Mouse (Mus musculus): ENCODE data around the gene Styx. TPM values are rescaled to one million over a fixed set of nuclear protein-coding genes. Genes with fewer than 3 reads are reported as not detected.
A peak's percentile ranks its signal among the peaks of the same experiment; 100 is the strongest.

Styx gene
- polyA plus RNA-seq, 1 experiment from 2014 or later: 50.2 TPM

DNA sequence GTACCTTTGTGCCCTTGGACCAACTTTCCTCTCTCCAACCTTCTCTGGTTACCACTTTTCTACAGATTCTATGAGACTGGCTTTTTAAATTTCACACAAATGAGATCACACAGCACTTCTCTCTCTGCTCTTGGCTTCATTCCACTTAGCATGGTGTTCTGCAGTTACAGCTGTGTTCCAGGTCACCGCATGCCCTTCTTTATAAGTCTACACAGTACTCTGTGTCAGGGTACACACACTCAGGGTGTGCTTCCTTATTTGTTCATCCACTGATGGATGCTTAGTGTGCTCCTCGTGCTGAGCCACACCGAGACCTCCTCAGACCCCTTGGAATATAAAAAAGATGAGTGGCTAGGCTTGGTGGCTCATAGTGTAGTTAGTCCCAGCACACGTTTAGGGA, 30.8 kb upstream of the Styx start:
- H3K9me3 ChIP-seq: no peaks in the 10 kb centered on the region
- H3K27me3 ChIP-seq: 0 out of 2 replicates have a peak, but pooled peaks cover 4% of the 10 kb centered on the region
- ATAC-seq (ENCODE audit: low FRiP score, low read depth): no peak
- H3K4me2 ChIP-seq (replicated peaks): no peak overlapping the region
- no peak overlapping the region for H3K27ac ChIP-seq (replicated peaks)
- no peak overlapping the region for H3K4me3 ChIP-seq
- WGBS: 84% methylated on average over 4 of the region's 4 CpGs
- H3K4me1 ChIP-seq: peaks cover 7% of the 10 kb centered on the region
- no peak overlapping the region for H3K9ac ChIP-seq (replicated peaks)
- no peaks in the 10 kb centered on the region for H3K36me3 ChIP-seq

DNA sequence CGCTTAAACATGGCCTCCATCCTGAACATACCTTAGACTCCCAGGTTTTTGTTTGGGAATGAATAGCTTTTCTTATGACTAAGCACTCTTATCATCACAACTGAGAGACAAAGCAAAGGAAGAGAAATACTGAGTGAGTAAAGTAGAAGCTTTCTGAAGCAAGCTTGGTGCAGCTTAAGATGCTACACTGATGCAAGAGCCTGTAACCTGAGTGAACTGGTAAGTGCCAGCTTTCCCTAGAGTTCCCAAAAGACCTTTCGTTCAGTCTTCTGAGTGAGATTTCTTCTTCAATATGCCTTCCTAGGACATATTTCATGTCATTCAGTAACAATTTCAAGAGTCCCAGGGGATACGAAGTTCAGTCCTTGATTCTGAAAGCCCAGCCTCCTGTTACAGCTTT, 29.8 kb upstream of the Styx start:
- Histone ChIP-seq H3K36me3 (no peaks in the 10 kb centered on the region), H3K4me2 (replicated peaks) (no peak overlapping the region), H3K9me3 (no peaks in the 10 kb centered on the region), H3K27ac (replicated peaks) (no peak overlapping the region), H3K27me3 (0 out of 2 replicates have a peak, but pooled peaks cover 4% of the 10 kb centered on the region), H3K4me3 (no peak overlapping the region), H3K9ac (replicated peaks) (no peak overlapping the region), H3K4me1 (peaks cover 10% of the 10 kb centered on the region)
- ATAC-seq (ENCODE audit: low FRiP score, low read depth): no peak
- 86% methylated on average over 3 of the region's 3 CpGs for WGBS

DNA sequence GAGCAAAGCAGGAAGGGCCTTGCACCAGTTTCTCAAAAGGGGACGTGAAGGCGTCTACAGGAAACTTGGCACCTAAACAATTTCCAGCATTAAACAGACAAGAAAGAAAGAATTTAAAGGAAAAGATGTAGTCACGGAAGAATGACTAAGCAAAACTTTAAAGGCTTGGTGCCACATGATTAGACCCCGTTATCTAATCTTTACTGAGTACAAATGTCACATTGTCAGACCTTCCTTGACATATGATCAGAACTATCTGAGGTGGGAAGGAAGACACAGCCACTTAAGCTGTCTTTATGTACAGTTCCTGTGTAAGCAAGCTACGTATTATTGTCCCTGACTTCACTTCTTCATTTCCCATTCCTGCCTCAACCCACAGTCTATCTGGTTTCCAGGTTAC, 29.3 kb upstream of the Styx start:
- H3K4me3 ChIP-seq: no peak overlapping the region
- H3K9ac ChIP-seq (replicated peaks): no peak overlapping the region
- H3K9me3 ChIP-seq: no peaks in the 10 kb centered on the region
- peaks cover 10% of the 10 kb centered on the region for H3K4me1 ChIP-seq
- WGBS: 84% methylated on average over 5 of the region's 5 CpGs
- 0 out of 2 replicates have a peak, but pooled peaks cover 4% of the 10 kb centered on the region for H3K27me3 ChIP-seq
- no peak for ATAC-seq (ENCODE audit: low FRiP score, low read depth)
- H3K36me3 ChIP-seq: no peaks in the 10 kb centered on the region
- H3K4me2 ChIP-seq (replicated peaks): no peak overlapping the region
- no peak overlapping the region for H3K27ac ChIP-seq (replicated peaks)

DNA sequence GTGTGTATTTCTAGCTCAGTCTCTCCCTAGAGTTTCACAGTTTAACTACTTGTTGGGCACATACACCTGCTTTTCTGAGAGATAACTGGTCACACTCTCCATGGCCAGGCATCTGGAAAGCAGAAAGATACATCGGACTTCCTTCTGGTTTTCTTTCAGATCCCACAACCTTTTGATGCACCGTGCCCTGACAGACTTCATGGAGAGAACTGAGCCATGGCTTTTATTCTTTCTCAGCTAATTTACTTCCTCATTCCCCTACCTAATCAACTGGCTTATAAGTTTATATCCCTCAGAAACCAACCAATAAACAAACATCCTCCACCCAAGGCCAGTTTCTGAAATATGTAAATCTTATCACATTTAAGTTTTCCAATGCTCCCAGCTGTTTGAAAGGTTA, 28.4 kb upstream of the Styx start:
- WGBS: 94% methylated on average over 2 of the region's 2 CpGs
- no peak for ATAC-seq (ENCODE audit: low FRiP score, low read depth)
- Histone ChIP-seq H3K9ac (replicated peaks) (no peak overlapping the region), H3K4me1 (peaks cover 5% of the 10 kb centered on the region), H3K9me3 (no peaks in the 10 kb centered on the region), H3K4me3 (no peak overlapping the region), H3K4me2 (replicated peaks) (no peak overlapping the region), H3K27ac (replicated peaks) (no peak overlapping the region), H3K36me3 (no peaks in the 10 kb centered on the region), H3K27me3 (0 out of 2 replicates have a peak, but pooled peaks cover 4% of the 10 kb centered on the region)

DNA sequence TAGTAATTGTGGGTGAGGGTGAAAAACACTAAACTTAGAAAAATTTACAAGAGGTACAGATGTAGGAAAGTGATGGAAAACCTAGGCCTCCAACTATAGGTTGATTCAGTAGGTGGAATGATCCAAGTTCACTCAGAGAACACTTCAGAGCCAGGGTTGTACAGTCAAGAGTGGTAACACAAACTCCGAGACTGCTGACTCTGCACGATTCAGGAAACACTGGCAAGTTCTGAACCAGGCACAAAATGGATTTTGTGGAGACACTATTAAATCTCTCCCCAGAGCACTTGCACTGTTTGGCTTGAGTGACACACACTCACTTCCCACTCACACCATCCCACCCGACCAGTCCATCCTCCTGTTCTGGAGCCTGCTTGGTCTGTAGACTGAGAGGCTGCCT, 27.6 kb upstream of the Styx start:
- H3K9me3 ChIP-seq: no peaks in the 10 kb centered on the region
- WGBS: 86% methylated on average over 3 of the region's 3 CpGs
- no peaks in the 10 kb centered on the region for H3K36me3 ChIP-seq
- no peak overlapping the region for H3K9ac ChIP-seq (replicated peaks)
- no peak overlapping the region for H3K4me3 ChIP-seq
- ATAC-seq (ENCODE audit: low FRiP score, low read depth): no peak
- H3K27me3 ChIP-seq: 0 out of 2 replicates have a peak, but pooled peaks cover 4% of the 10 kb centered on the region
- no peak overlapping the region for H3K27ac ChIP-seq (replicated peaks)
- peaks cover 3% of the 10 kb centered on the region; the same call in 1 of the 2 replicates for H3K4me1 ChIP-seq
- no peak overlapping the region for H3K4me2 ChIP-seq (replicated peaks)

DNA sequence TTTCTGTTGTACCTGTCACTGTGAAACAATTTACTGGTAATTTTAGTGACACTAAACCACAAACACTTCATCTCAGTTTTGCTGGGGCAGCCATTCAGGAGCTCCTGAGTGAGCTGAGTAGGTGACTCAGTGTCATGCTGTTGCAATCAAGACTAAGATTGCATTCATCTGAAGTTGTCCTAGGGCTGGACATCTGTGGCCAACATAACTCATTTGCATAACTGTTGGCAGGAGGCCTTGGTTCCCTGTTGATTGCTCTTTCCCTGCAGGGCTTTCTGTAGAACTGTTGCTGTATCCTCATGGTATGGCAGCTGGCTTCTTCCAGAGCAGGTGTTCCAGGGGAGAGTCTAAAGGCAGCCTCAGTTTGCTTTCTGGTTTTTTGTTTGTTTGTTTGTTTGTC, 25.4 kb upstream of the Styx start:
- H3K9ac ChIP-seq (replicated peaks): no peak overlapping the region
- no peaks in the 10 kb centered on the region for H3K9me3 ChIP-seq
- H3K4me2 ChIP-seq (replicated peaks): no peak overlapping the region
- ATAC-seq (ENCODE audit: low FRiP score, low read depth): no peak
- H3K27ac ChIP-seq (replicated peaks): no peak overlapping the region
- H3K4me1 ChIP-seq: peaks cover 3% of the 10 kb centered on the region; the same call in 1 of the 2 replicates
- H3K4me3 ChIP-seq: no peak overlapping the region
- no peaks in the 10 kb centered on the region for H3K36me3 ChIP-seq
- H3K27me3 ChIP-seq: no peaks in the 10 kb centered on the region

DNA sequence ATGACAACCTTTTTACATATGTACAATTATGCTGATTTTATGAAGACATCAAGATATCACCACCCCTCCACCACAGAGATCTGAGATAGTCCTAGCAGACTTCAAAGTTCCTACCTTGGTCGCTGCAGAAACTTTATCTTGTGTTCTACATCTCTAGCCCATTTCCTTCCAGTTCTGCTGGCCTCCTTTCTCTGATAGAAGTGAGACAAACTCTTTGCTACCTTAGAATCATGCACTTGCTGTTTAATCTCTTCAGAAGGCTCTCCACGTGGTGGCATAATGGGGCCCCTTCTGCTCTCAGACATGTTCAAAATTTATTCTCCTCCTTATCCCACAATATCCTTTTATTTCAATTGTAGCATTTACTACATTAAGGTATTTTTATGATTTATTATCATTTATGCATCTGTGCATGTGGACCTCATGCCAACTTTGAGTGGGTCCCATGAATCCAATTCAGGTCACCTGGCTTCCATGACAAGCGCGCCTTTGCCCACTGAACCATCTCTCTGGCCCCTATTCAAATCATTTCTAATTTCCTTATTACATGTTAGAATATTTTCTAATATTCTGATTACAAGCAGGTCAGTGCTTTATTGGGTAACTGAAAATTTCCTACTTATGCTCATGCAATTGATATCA, 22.7 kb upstream of the Styx start:
- no peak overlapping the region for H3K27ac ChIP-seq (replicated peaks)
- H3K4me2 ChIP-seq (replicated peaks): no peak overlapping the region
- peaks cover 10% of the 10 kb centered on the region for H3K36me3 ChIP-seq
- no peak overlapping the region for H3K9ac ChIP-seq (replicated peaks)
- WGBS: 91% methylated on average over 4 of the region's 4 CpGs
- no peaks in the 10 kb centered on the region for H3K9me3 ChIP-seq
- no peak for ATAC-seq (ENCODE audit: low FRiP score, low read depth)
- H3K4me3 ChIP-seq: no peak overlapping the region
- H3K4me1 ChIP-seq: peaks cover 14% of the 10 kb centered on the region
- no peaks in the 10 kb centered on the region for H3K27me3 ChIP-seq

DNA sequence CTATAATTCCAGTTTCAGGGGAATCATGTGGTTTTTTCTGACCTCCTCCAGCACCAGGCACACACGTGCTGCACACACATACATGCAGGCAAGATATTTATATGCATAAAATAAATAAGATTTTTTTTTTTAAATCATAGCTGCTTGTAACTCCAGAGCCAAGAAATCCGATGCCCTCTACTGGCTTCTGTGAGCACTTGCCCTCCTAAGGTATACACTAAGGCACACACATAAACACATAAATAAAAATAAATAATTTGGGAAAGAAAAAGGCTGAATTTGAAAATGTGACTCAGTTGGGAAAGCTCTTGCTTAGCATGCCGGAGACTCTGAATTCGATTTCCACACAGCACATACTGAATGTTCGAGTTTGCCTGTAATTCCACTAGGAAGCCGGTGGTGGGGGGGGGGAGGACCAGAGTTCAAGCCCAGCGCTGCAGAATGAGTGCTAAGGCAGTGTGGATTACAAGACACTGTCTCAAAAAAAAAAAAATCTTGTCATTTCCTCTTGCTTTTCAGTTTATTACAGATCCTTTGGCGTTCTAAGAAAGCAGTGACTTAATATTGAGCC, 21.8 kb upstream of the Styx start:
- Histone ChIP-seq H3K27me3 (no peaks in the 10 kb centered on the region), H3K4me1 (peaks cover 14% of the 10 kb centered on the region), H3K27ac (replicated peaks) (0 out of 2 replicates have a peak overlapping the region, but pooled peaks have one; percentile 32), H3K4me2 (replicated peaks) (peak overlapping the region; percentile 65), H3K9me3 (no peaks in the 10 kb centered on the region), H3K9ac (replicated peaks) (0 out of 2 replicates have a peak overlapping the region, but pooled peaks have one; percentile 24), H3K4me3 (peak overlapping the region; percentile 78), H3K36me3 (peaks cover 14% of the 10 kb centered on the region)
- WGBS: 16% methylated on average over 8 of the region's 8 CpGs
- ATAC-seq (ENCODE audit: low FRiP score, low read depth): peak; percentile 24

DNA sequence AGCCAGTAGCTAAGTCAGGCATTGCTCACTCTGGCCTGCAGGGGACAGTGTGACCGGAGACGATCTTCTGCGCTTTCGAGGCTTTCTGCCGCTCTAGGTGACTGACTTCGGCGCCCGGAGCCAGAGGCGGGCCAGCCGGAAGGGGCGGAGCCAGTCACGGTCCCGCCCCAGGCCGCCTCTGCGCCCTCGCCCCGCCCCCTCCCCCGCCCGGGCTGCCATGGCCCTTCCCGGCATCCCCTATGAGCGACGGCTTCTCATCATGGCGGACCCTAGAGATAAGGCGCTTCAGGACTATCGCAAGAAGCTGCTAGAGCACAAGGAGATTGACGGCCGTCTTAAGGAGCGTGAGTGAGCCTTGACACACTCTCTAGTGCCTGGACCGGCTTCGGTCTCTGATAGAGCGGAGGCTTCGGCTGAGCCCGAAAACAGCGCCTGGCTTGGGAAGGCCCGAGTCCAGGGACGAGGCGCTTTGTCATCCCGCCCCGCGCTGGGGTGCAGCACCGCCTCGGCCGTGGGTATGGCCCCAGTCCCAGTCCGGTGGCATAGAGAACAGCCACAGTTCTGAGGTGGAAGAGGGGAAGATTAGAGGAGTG, 21.2 kb upstream of the Styx start, which contains the start of gene Psmc6:
Gene Psmc6 (plus strand): TSS at position 200 of the 593 bp plus-strand sequence.
- Histone ChIP-seq H3K9me3 (no peaks in the 10 kb centered on the region), H3K4me3 (peak within 1 kb of the TSS; percentile 78), H3K36me3 (peaks cover 17% of the 10 kb centered on the region), H3K4me1 (peaks cover 14% of the 10 kb centered on the region), H3K27me3 (no peaks in the 10 kb centered on the region), H3K4me2 (replicated peaks) (peak within 1 kb of the TSS; percentile 65), H3K9ac (replicated peaks) (peak within 1 kb of the TSS; percentile 93), H3K27ac (replicated peaks) (peak within 1 kb of the TSS; percentile 87)
- peak; percentile 97 for ATAC-seq (ENCODE audit: low FRiP score, low read depth)
- WGBS: under 1% methylated on average over 44 of the region's 44 CpGs

DNA sequence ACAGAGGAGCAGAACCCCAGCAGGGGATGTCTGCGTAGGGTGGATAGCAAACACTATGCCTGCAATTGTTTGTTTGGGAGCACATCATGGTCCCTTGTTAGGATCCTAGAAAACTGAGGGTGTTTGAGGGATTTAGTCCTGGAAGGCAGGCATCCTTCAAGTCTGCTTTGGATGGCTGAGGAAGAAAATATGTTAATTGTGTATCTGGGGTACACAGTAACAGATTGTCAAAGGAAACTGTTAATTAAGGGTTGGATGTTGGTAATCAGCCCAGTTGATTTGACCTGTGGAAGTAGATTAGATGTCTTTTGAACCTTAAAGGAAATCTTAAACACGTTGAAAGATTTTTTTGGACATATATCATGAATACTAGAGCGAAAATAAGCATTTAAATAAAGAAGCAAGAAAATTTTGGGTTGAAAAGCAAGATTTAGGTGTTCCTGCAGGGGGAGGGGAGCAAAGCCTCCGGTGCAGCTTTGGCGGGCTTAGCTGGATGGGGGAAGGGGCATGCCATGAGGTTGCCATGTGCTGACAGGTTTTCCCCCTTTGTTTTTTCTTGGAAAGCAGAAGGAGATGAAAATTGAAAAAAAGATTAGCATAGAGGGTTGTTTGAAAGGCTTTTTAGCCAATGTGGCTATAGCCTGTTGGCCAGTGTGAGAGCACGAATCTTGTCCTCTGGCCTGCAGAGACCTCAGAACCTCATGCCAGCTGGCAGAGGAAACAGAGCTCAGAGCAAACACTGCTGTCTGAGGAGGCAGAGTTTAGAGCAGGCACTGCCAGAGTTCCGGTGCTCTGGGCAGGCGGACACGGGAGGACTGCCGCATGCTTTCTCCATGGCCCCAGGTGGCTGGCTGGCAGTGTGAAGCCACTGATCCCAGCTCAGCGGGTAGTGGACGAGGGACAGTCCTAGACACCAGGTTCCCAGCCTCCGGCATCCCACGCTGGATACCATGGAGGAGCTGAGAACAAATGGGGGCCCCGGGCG, 13.6 kb downstream of the Styx start:
- Histone ChIP-seq H3K4me2 (replicated peaks) (no peak overlapping the region), H3K27ac (replicated peaks) (0 out of 2 replicates have a peak overlapping the region, but pooled peaks have one; percentile 6), H3K27me3 (no peaks in the 10 kb centered on the region), H3K4me1 (no peaks in the 10 kb centered on the region), H3K4me3 (no peak overlapping the region), H3K36me3 (peaks cover 12% of the 10 kb centered on the region), H3K9ac (replicated peaks) (no peak overlapping the region), H3K9me3 (no peaks in the 10 kb centered on the region)
- no peak for ATAC-seq (ENCODE audit: low FRiP score, low read depth)
- WGBS: 71% methylated on average over 16 of the region's 16 CpGs

DNA sequence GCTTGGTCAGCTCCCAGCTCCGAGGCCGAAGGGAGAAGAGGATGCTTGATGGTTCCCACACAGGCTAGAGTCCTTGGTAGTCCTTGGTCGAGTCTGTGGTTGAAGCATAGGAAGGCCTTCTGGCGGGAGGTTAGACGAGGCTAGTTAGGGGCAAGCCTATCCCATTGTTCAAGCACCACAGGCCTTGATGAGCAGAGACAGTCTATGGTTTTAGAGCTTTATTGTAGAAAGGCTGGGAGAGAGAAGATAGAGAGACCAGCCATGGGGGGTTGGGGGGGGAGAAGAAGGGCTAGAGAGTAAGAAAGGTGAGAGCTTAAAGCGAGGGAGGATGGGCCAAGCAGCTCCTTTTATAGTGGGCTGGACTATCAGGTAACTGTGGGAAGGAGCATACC, 14.3 kb downstream of the Styx start:
- Histone ChIP-seq H3K4me2 (replicated peaks) (no peak overlapping the region), H3K27ac (replicated peaks) (0 out of 2 replicates have a peak overlapping the region, but pooled peaks have one; percentile 6), H3K4me3 (no peak overlapping the region), H3K9me3 (peaks cover 3% of the 10 kb centered on the region; the same call in 1 of the 2 replicates), H3K27me3 (no peaks in the 10 kb centered on the region), H3K36me3 (peaks cover 15% of the 10 kb centered on the region), H3K9ac (replicated peaks) (no peak overlapping the region), H3K4me1 (no peaks in the 10 kb centered on the region)
- 87% methylated on average over 6 of the region's 6 CpGs for WGBS
- ATAC-seq (ENCODE audit: low FRiP score, low read depth): no peak
